Mouse (Mus musculus) embryo, embryonic 9.5 days (tissue): ENCODE results near the gene Prrg3.
A peak's percentile ranks its signal among the peaks of the same experiment; 100 is the strongest.
"Not testable (repeated sequence)": the region's sequence is repeated elsewhere in the genome, so short reads cannot be mapped to it uniquely, and the experiment has no call there.

ENCODE experiments used
- DNase-seq: peaks from one replicate; pipeline ENCODE4 v3.0.0-alpha.2; 2017; ENCODE audit errors: extremely low spot score

Prrg3 gene

GRCm38 (mm10) chrX:71962073-71963051 lies at the start of gene Prrg3:
Gene Prrg3, plus strand, starts transcription at chrX:71962624.
- DNase-seq = peak; percentile 82

DNA sequence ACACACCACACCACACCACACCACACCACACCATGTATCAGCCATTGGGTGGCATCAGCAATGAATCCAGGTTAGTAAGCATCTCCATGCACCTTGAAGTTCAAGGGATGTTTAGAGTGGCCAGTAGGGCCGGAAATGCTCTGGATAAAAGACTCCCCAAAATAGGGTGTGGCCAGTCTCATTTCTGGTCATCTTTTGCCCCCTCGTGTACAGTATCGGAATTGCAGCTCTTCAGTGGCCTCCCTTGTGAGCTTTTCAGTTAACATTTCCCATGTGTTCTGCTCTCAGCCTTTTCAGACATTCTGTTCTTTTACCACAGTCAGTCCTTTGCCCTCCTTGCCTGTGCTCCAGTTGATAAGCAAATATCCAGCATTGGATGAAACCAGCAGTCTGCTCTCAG lies 15.8 kb upstream of the Prrg3 start:
- peak; percentile 32 for DNase-seq

GRCm38 (mm10) chrX:71958366-71958765 lies 4.1 kb upstream of the Prrg3 start:
- no peak for DNase-seq

- DNase-seq = no peak
These were observed 970 bp downstream of the Prrg3 start for GRCm38 (mm10) chrX:71963275-71963912.

DNA sequence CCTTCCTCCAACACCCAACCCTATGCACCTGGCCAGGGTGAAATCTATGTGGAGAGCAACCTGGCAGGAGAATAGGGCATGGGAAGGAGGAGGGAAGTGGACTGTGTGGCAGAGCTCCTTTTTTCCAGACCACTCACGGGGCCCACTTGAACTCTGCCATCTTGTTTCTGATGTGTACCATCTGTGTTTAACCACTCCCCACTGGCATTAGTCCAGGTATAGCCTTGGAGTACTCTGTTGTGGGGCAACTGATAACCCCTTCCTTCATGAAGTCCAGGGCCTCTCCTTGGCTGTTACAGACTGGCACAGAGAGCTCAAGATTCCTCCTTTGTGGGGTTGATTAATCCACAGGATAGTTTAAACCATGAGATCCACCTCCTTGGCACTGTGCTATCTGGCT lies 5.8 kb downstream of the Prrg3 start:
- DNase-seq = no peak

DNA sequence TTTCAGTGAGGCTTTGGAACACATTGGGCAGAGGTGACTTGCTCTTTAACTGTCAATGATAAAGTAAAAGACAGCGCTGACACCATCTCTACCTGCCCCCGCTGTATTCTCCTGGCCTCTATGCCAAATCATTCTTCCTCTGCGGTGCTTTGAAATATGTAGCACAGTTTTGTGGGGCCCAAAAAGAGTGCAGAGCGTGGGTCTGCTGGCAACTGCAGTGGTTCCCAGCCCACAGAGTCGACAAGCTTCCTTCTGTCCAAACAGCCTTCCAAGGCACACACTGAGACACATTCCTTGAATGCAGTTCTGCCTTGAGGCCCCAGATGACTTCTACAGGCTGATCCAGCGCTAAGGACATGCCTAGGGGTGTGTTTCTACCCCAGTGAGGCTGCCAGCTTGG lies 6.4 kb downstream of the Prrg3 start:
- DNase-seq = no peak

DNA sequence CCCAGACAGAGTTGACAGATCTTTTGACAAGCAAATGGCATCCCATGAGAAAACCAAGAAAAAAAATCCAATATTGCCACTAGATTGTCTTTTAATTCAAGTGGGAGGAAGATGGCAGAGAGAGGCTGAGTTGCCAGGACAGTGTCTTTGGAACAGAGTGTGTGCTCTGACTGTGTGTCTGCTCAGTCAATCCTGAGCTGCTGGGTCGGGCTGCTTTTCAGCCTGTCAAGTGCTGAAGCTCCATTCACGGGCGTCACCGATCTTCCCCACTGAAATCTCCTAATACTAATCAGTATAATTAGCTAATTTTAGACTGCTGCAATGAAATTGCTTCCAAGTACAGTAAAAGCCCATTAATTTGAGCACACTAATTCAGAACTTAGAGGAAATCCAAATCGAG lies 8.9 kb downstream of the Prrg3 start:
- DNase-seq = no peak

- no peak for DNase-seq
These were observed 10.3 kb downstream of the Prrg3 start, which contains the start of gene Fate1 for GRCm38 (mm10) chrX:71972686-71973085. Gene Fate1, plus strand, starts transcription at chrX:71972986.

DNA sequence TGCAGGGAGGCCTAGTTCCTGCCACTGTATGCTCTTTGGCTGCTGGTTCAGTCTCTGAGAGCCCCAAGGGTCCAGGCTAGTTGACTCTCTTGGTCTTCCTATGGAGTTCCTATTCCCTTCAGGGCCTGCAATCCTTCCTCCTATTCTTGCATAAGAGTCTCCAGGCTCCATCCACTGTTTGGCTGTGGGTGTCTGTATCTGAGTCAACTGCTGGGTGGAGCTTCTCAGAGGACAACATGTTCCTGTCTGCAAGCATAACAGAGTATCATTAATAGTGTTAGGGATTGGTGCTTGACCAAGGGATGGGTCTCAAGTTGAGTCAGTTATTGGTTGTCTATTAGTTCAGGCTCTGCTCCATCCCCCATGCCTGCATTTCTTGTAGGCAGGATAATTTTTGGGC lies 15.3 kb downstream of the Prrg3 start:
- DNase-seq = not testable (repeated sequence)

DNA sequence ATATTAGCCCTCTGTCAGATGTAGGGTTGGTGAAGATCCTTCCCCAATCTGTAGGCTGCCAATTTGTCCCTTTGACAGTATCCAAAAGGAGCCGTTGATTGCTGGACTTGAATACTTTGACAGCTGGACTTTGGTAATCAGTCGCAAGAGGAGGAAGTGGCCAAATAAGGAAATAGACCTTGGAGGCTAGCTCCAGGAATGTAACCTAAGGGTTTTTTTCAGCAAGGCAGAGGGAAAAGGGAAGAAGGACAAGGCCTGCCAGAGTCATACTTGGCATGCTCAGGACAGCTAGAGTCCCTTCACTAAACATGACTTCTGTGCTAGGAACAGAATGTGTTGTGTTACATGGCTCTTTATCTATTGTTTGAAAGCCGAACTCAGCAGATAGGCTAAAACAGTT lies 18.0 kb downstream of the Prrg3 start:
- DNase-seq = no peak

GRCm38 (mm10) chrX:71981322-71981721 lies 18.9 kb downstream of the Prrg3 start:
- DNase-seq = no peak

DNA sequence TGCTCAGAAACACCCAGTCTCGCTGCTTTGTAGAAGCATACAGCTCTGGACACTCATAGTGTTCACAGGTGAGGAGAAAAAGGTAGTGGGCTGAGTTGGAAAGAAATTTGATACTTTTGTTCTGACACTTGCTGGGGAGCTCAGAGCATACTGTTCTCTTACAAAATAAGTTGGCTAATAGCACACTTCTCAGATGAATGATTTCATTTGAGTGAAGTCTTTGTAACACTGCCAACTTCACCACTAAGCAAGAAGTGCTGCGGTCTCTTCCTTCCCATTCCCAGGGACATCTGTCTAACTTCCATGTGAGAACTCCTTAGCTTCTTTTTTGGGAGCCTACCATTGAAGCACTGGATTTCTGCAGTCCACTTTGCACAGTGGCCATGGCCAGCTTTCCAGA lies 20.8 kb downstream of the Prrg3 start:
- DNase-seq = no peak

- DNase-seq = no peak
These were observed 21.4 kb downstream of the Prrg3 start for GRCm38 (mm10) chrX:71983775-71984174.

GRCm38 (mm10) chrX:71991549-71991948 lies 29.1 kb downstream of the Prrg3 start, which contains the start of gene Cnga2:
Gene Cnga2, plus strand, starts transcription at chrX:71991849.
- DNase-seq = no peak

- no peak for DNase-seq
These were observed 33.5 kb downstream of the Prrg3 start for GRCm38 (mm10) chrX:71995972-71996371.

- DNase-seq = no peak
These were observed 47.5 kb downstream of the Prrg3 start for GRCm38 (mm10) chrX:72009930-72010329.

GRCm38 (mm10) chrX:72012236-72012635 lies 49.8 kb downstream of the Prrg3 start:
- DNase-seq = no peak

GRCm38 (mm10) chrX:72012804-72013203 lies 50.4 kb downstream of the Prrg3 start:
- DNase-seq = peak; percentile 13

DNA sequence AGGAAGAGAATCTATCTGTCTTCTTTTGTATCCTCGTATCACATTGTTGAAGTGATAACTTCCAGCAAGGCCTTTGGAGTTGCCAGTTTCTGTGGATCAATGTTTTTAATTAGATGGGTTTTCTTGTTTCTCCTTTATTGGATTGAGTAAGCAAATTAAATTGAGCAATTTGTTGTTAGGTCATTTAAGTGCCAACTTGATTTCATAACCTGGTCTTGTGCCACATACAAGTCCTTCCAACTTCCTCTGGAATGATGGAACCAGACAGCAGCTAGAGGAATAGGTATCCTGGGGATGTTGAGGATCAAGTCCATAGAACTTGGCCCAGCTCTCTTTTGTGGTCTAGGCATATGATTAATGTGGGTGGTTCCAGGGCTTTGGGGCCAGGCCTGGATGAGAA lies 59.8 kb downstream of the Prrg3 start:
- DNase-seq = no peak
